Mouse (Mus musculus) embryonic fibroblast, embryonic 13.5 days (primary cell): Measurements from ENCODE around the gene Arhgap10. TPM values are rescaled to one million over a fixed set of nuclear protein-coding genes. Genes with fewer than 3 reads are reported as not detected.

Source experiments
- H3K27ac ChIP-seq: 2 replicates; pipeline ENCODE4 v1.5.1; 2012; ENCODE audit warnings: low read length, control low read depth, inconsistent platforms; ENCODE audit not compliant: insufficient read depth
- H3K4me1 ChIP-seq: 2 replicates; pipeline ENCODE4 v1.6.1; 2011; ENCODE audit warnings: low read length; ENCODE audit not compliant: control insufficient read depth, insufficient read depth
- H3K4me3 ChIP-seq: 2 replicates; pipeline ENCODE4 v1.5.1; 2011; ENCODE audit warnings: mild to moderate bottlenecking, control low read depth, low read length; ENCODE audit not compliant: insufficient read depth
- CTCF ChIP-seq: IDR thresholded peaks from 2 replicates; pipeline ENCODE4 v1.5.1; 2011; ENCODE audit warnings: mild to moderate bottlenecking, control low read depth, low read length, moderate library complexity, borderline replicate concordance; ENCODE audit not compliant: insufficient read depth
- POLR2A ChIP-seq: IDR thresholded peaks from 2 replicates; pipeline ENCODE4 v1.6.1; 2011; ENCODE audit warnings: low read depth, mild to moderate bottlenecking, control low read depth, low read length, moderate library complexity
- polyA plus RNA-seq: library from polyadenylated mRNA; stranded (reverse); fragments of >200 nt; gene quantifications from 2 replicates; pipeline ENCODE4 v1.2.4, GENCODE M21; 2011; ENCODE audit warnings: low read depth; ENCODE audit not compliant: missing spikeins, insufficient read length

The Arhgap10 gene
- polyA plus RNA-seq, 1 experiment = 32.1 TPM

DNA sequence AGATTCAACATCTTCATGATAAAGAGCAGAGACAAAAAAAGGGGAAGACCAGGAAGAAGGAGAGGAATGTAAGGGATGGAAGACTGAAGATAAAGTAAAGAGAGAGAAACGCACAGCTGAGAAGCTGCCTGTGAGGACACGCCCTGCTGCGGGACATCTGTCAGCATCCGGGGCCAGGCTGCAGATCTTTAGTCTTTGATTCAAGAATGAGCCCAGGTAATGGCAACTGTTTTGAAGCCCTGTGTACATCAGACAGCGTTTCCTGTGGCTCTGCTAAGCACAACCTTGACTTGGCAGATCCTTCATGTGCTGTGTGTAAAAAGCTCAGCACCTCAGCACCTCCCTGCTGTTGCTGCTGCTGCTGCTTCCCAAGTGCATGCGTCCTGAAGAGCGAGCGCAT is 134.1 kb downstream of the Arhgap10 start:
- no peak overlapping the region for H3K27ac ChIP-seq
- no peak overlapping the region for H3K4me3 ChIP-seq
- no peak for TF ChIP-seq POLR2A
- TF ChIP-seq CTCF = no peak
- H3K4me1 ChIP-seq = no peaks in the 10 kb centered on the region

DNA sequence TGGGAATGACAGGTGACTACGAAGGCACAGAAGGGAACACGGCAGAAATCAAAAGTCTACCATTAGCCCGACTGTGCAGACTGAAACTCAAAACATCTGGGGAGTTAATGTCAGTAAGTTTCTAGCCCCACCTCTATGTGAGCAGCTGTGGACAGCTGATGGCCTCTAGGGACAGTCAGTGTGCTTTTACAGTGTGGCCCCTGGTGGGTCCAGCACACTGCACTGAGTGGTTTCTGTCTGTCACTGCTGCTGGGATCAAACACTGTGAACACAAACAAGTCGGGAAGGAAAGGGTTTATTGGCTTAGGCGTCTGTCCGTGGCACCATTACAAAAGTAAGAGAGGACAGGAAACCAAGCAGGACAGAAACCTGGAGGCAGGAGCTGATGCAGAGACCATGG is 136.9 kb downstream of the Arhgap10 start:
- no peak for TF ChIP-seq CTCF
- TF ChIP-seq POLR2A = no peak
- no peak overlapping the region for H3K4me3 ChIP-seq
- H3K27ac ChIP-seq = no peak overlapping the region
- peaks cover 4% of the 10 kb centered on the region; the same call in 1 of the 2 replicates for H3K4me1 ChIP-seq

DNA sequence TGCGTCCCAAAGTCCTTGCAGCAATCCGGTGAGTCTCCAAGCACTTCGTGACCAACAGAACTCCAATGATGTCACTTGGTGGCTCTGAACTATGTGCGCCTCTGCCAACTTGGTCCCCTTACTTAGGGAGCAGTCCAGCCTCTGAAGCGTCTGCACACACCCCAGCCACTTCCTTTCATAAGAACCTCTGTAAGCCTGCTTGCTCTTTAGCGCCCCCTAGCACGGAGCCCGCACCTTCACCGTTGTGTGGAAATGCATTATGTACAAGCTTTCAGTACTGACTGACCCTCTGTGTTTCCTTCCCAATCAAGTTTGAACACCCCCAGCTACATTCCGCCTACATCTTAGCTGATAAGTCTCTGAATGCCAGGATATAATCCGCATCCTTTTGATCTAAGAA is 138.5 kb downstream of the Arhgap10 start:
- H3K4me1 ChIP-seq = peaks cover 4% of the 10 kb centered on the region; the same call in 1 of the 2 replicates
- H3K27ac ChIP-seq = no peak overlapping the region
- no peak overlapping the region for H3K4me3 ChIP-seq
- TF ChIP-seq POLR2A (no peak), CTCF (peak; percentile 27; the same call in 1 of the 2 replicates)

DNA sequence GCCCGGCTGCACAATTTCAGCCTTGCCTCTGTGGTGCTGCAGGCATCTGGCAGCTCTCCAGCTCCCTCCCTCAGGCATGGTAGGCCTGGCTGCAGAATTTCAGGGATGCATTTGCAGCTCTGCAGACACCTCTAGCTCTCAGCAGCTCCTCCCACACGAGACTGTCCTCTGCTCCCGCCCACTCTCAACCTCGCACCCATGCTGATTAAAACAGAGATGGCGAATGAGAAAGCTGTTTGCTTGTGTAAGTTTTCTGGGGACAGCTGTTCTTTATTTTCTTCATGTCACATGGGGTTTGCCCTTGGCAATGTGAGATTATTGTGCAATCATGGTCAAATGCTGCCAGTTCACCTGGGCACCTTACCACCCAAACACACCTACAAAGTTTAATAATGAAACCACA is 141.3 kb downstream of the Arhgap10 start:
- TF ChIP-seq POLR2A = no peak
- no peak for TF ChIP-seq CTCF
- Histone ChIP-seq H3K27ac (no peak overlapping the region), H3K4me3 (no peak overlapping the region), H3K4me1 (peaks cover 4% of the 10 kb centered on the region; the same call in 1 of the 2 replicates)

DNA sequence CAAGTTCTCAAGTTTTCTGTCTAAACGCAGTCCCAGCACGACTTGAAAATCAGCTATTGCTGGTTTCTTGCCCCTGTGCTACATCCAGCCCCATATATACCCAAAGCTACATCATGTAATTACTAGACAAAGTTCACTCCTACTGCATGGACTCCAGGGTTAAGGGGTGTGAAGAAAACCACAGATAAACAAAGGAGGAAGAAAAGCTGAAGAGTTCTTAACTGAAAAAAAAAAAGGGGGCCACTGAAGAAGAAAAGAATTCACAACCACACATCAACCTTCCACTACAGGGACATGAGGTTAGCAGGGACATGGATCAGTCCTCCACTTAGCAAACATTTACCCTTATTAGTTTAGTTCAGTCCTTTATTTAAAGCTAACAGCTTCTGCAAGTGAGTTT is 141.8 kb downstream of the Arhgap10 start:
- TF ChIP-seq CTCF (no peak), POLR2A (no peak)
- H3K4me3 ChIP-seq = no peak overlapping the region
- H3K4me1 ChIP-seq = peaks cover 4% of the 10 kb centered on the region; the same call in 1 of the 2 replicates
- H3K27ac ChIP-seq = no peak overlapping the region

DNA sequence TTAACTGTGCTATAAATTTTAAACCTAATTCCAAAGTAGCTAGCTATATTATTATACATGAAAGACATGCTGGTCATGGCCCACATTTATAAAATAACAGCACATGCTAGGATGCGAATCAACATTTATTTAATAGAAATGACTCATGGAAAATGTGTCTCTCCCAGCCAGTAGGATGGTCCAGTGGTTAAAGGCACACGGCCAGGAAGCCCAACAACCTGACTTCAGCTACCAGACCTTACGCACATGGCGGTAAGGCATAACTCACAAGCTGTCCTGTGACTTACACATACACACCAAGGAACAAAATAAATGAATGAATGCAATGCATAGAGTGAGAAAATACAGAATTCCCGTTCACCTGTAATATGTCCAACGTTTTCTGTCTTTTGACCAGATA is 146.7 kb downstream of the Arhgap10 start:
- Histone ChIP-seq H3K4me3 (no peak overlapping the region), H3K4me1 (no peaks in the 10 kb centered on the region), H3K27ac (no peak overlapping the region)
- no peak for TF ChIP-seq CTCF
- TF ChIP-seq POLR2A = no peak

DNA sequence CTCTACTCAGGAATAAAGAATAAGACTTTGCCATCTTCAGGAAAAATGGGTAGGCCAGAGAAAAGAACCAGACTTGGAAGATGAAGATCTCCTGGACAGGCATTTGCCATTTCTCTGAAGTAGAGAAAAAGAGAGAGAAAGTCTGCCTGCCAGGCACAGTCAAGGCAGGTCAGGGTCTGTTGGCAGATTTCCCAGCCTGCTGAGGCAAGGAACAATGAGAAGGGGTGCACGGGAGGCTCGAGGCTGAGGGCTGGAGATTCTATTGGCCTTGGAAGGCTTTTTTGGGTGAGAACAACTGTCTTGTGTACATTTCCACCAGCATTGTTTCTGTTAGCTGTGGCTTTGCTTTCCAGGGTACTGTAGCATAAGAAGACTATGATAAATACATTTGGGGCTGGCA is 147.4 kb downstream of the Arhgap10 start:
- no peak overlapping the region for H3K4me3 ChIP-seq
- H3K27ac ChIP-seq = no peak overlapping the region
- TF ChIP-seq CTCF = no peak
- TF ChIP-seq POLR2A = no peak
- H3K4me1 ChIP-seq = no peaks in the 10 kb centered on the region

DNA sequence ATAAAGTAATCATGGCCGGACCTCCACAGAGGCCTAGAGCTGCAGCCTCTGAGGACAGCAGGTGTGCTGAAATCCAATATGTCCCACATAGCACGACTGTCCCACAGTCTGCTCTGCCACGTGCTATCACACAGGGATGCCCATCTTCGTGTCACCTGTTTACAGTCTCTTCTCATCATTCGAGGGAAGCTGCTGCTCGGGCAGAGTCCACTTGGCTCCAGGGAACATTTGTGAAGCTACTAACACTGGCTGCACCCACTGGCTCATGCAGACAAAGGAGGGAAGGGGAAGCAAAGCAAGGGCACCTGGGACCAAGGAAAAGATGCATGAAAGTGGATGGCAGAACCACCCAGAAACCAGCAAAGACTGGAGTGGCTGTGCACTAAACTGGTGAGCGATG is 148.1 kb downstream of the Arhgap10 start:
- TF ChIP-seq POLR2A (no peak), CTCF (no peak)
- no peak overlapping the region for H3K4me3 ChIP-seq

DNA sequence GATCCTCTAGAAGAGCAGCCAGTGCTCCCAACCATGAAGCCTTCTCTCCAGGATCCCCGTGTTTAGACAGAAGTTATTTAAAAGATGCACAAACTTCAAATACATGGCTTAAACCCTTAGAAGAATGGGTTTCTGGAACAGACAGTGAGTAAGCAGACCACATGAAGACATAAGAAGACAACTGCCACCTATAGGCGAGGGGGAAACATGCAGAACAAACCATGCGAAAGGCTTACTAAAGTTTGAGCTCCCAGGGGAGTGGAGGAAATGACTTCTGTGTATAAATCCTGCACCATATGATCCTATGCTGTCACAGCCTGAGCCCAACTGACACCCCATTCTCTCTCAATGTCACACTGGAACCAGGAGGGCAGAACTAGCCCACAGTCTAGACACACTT is 150.7 kb downstream of the Arhgap10 start:
- no peaks in the 10 kb centered on the region for H3K4me1 ChIP-seq
- TF ChIP-seq CTCF = no peak
- no peak for TF ChIP-seq POLR2A
- no peak overlapping the region for H3K27ac ChIP-seq
- no peak overlapping the region for H3K4me3 ChIP-seq

More for the DNA sequence above, 148.1 kb downstream of the Arhgap10 start:
- no peak overlapping the region for H3K27ac ChIP-seq
- no peaks in the 10 kb centered on the region for H3K4me1 ChIP-seq

DNA sequence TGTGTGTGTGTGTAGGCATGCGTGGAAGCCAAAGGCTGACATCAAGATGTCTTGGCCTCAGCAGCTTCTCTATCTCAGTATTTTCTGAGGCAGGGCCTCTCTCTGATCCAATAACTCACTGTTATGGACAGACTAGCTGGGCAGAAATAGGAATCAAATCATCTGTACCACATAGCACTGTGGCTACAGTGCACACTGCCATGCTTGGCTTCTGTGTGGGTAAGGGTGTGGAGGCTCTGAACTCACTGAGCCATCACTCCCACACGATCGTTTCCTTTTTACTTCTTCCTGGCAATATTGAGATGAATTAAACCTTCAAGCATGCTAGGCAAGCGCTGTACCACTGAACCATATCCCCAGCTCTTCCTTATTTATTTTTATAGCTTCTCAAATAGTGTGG is 151.3 kb downstream of the Arhgap10 start:
- TF ChIP-seq CTCF = no peak
- no peak for TF ChIP-seq POLR2A
- Histone ChIP-seq H3K27ac (no peak overlapping the region), H3K4me3 (no peak overlapping the region), H3K4me1 (no peaks in the 10 kb centered on the region)

DNA sequence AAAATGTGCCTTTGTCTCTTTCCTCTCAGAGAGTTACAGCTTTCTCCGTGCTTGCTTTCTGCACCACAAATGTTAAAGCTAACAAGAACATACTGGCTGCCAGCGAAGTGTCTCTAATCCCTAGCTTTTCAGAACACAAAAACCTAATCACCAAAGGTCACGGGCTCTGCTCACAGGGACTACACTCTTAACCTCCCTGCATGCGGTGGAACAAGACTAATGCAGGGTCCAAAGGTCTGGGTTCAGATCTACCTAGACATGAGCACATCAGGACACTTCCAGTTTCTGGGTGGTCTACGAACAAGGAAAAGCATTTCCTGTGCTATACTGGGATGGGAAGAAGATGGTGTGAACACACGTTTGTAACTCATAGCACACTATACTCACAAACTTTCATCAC is 151.8 kb downstream of the Arhgap10 start:
- H3K4me3 ChIP-seq = no peak overlapping the region
- H3K4me1 ChIP-seq = no peaks in the 10 kb centered on the region
- TF ChIP-seq POLR2A (no peak), CTCF (no peak)
- no peak overlapping the region for H3K27ac ChIP-seq

DNA sequence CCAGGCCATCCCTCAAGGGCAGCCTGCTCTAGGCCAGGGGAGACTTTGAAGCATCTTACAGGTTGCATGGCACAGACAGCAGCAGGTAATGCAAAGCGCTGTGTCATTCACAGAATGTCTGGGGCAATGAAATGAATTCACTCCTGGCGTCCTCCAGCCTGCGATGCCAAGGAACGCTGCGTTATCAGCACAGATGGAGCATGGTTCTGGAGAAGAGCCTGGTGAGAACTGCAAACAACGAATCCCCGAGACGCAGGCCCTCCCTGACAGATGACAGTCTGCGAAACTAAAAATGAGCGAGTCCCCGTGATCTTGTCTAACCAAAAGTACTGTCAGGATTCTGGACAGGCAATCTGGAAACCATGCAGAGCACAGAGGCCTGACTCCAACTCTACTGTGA is 153.3 kb downstream of the Arhgap10 start:
- no peak overlapping the region for H3K27ac ChIP-seq
- TF ChIP-seq POLR2A (no peak), CTCF (no peak)
- no peak overlapping the region for H3K4me3 ChIP-seq
- H3K4me1 ChIP-seq = no peaks in the 10 kb centered on the region
